Mouse (Mus musculus): ENCODE results near the gene Tbc1d16. TPM values are rescaled to one million over a fixed set of nuclear protein-coding genes. Genes with fewer than 3 reads are reported as not detected.

Tbc1d16 gene
- 0.75 TPM for polyA plus RNA-seq (2017; shearing (Covaris generic))

DNA sequence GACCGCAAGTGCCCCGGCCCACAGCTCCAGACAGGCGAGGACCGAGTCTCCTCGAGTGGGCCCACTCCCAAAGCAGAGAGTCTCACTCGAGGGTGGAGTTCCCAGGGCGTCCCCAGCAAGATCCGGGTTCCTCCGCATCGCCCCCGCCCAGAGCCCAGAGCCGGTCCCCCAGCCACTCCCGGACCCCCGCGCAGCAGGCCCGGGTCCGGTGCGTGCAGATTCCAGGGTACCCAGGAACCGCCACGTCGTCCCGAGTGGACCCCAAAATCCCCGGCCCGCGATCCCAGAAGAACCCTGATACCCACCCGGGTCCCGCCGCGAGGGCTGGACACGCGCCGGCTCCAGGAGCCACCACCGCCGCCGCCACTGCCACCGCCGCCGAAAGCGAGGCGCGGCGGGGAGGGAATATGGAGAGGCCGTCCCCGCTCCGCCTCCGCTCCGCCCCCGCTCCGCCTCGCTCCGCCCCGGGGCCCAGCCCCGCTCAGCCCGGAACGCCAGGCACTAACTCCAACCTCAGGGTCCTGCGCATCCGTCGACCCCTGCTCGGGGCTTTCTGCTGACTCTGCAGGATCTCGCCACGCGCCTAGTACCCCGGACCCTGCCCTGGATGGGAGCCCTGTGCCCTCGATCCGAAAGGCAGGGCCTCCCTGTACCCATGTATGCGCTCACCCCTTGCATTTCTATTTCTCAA is at the start of gene Tbc1d16, which contains the start of gene Ccdc40:
Gene Tbc1d16 (minus strand): TSS at position 409 of the 691 bp plus-strand sequence.
Gene Ccdc40 (plus strand): TSS at position 482 of the 691 bp plus-strand sequence.

DNA sequence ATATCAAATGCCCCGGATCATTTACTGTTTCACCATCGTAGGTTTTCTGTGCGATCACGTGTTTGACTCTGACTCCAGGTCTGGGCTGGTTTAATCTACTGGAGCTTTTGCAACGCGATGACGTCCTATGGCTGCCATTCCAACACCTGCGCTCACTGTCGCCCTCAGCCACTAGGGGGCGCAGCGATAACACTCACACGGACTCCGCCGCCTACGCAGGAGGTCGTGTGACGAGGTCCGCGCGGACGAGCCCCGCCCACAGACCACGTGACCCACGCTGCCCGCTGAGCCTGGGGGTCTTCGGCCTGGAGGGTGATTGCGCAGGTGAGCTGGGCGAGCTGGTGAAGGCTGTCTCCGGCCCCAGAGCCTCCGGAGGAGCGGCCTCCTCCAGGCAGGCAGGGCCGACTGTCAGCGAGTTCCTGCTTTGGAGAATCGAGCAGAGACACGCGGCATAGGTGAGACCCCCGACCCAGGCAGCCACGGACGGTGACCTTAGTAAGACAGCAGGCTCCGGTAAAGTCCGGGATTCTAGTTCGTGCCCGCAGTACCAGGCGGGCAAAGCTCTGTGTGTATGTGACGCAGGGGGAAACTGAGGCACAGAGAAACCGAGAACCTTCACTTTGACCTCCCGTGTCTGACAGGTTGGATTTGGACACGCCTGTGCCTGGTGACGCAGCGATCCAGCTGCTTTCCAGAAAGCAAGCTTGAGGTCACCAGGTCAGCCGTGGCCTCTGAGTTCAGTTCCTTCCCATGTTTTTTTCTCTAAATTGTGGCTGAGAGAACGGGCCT is 39.7 kb upstream of the Tbc1d16 start, which contains the start of gene Gaa:
Gene Gaa (plus strand): TSS at position 120 of the 789 bp plus-strand sequence.

Other genes with a start within 250 kb of the Tbc1d16 start
- gene Enpp7, start 240.3 kb downstream of the Tbc1d16 start, polyA plus RNA-seq (2017; shearing (Covaris generic)) = not detected
- gene Cbx2, start 205.5 kb downstream of the Tbc1d16 start, polyA plus RNA-seq (2017; shearing (Covaris generic)) = 9.8 TPM
- gene Cbx8, start 187.5 kb downstream of the Tbc1d16 start, polyA plus RNA-seq (2017; shearing (Covaris generic)) = 18.8 TPM
- 86.7 TPM for gene Cbx4, start 142.3 kb downstream of the Tbc1d16 start, polyA plus RNA-seq (2017; shearing (Covaris generic))
- 1.9 TPM for gene Ccdc40, start 73 bp upstream of the Tbc1d16 start, polyA plus RNA-seq (2017; shearing (Covaris generic))
- gene Gaa, start 39.4 kb upstream of the Tbc1d16 start, polyA plus RNA-seq (2017; shearing (Covaris generic)) = 26.2 TPM
- gene Eif4a3, start 71.6 kb upstream of the Tbc1d16 start, polyA plus RNA-seq (2017; shearing (Covaris generic)) = 283 TPM
- not detected for gene Card14, start 79.3 kb upstream of the Tbc1d16 start, polyA plus RNA-seq (2017; shearing (Covaris generic))
- 13.7 TPM for gene Sgsh, start 127.0 kb upstream of the Tbc1d16 start, polyA plus RNA-seq (2017; shearing (Covaris generic))
- 14.2 TPM for gene Slc26a11, start 127.1 kb upstream of the Tbc1d16 start, polyA plus RNA-seq (2017; shearing (Covaris generic))
- gene Rnf213, start 164.6 kb upstream of the Tbc1d16 start, polyA plus RNA-seq (2017; shearing (Covaris generic)) = 25.3 TPM